Mouse (Mus musculus): Measurements from ENCODE around the gene Efhd2. TPM values are rescaled to one million over a fixed set of nuclear protein-coding genes. Genes with fewer than 3 reads are reported as not detected.
A peak's percentile ranks its signal among the peaks of the same experiment; 100 is the strongest.

Gene Efhd2
- polyA plus RNA-seq, 1 experiment from 2014 or later = 111 TPM

GRCm38 (mm10) chr4:141809850-141810464 is 64.8 kb downstream of the Efhd2 start:
- ATAC-seq (ENCODE audit: low FRiP score, low TSS enrichment) (peak; percentile 56), DNase-seq (ENCODE audit: low spot score) (peak; percentile 68)
- no peak overlapping the region for H3K27ac ChIP-seq (replicated peaks)
- TF ChIP-seq CTCF (IDR thresholded peaks at IDR 0.05; ENCODE audit: low read depth) = peak; percentile 82
- no peak for TF ChIP-seq EP300 (optimal IDR thresholded peaks at IDR 0.05)
- H3K4me2 ChIP-seq (replicated peaks; ENCODE audit: low read depth) = no peak overlapping the region
- H3K9me3 ChIP-seq (ENCODE audit: control insufficient read depth, low read length) = no peaks in the 10 kb centered on the region
- WGBS = 75% methylated on average over 8 of the region's 8 CpGs
- H3K27me3 ChIP-seq (ENCODE audit: control insufficient read depth, insufficient read depth, low read length) = no peaks in the 10 kb centered on the region
- no peak overlapping the region for H3K4me3 ChIP-seq (ENCODE audit: low read depth, low read length)
- H3K36me3 ChIP-seq (ENCODE audit: control insufficient read depth, insufficient read depth, low read length) = peaks cover 51% of the 10 kb centered on the region
- H3K9ac ChIP-seq (ENCODE audit: low read length) = no peak overlapping the region
- H3K4me1 ChIP-seq (replicated peaks; ENCODE audit: control insufficient read depth, insufficient read depth) = no peaks in the 10 kb centered on the region

Other genes starting within 250 kb of the Efhd2 start
- 3.5 and 4.3 TPM in 2 replicates for gene Plekhm2, start 210.0 kb downstream of the Efhd2 start, polyA plus RNA-seq (2015; fragmentation: Nextera tagmentation; extraction: Ambion mirVana)
- gene Rsc1a1, start 189.3 kb downstream of the Efhd2 start, polyA plus RNA-seq (2015; fragmentation: Nextera tagmentation; extraction: Ambion mirVana) = not detected in 2 replicates
- 14.4 TPM in 2 replicates for gene Ddi2, start 151.5 kb downstream of the Efhd2 start, polyA plus RNA-seq (2015; fragmentation: Nextera tagmentation; extraction: Ambion mirVana)
- 0.13 and 0.34 TPM in 2 replicates for gene Agmat, start 128.2 kb downstream of the Efhd2 start, polyA plus RNA-seq (2015; fragmentation: Nextera tagmentation; extraction: Ambion mirVana)
- 2.9 and 3.1 TPM in 2 replicates for gene Dnajc16, start 84.0 kb downstream of the Efhd2 start, polyA plus RNA-seq (2015; fragmentation: Nextera tagmentation; extraction: Ambion mirVana)
- 9.8 and 10.8 TPM in 2 replicates for gene Casp9, start 81.3 kb downstream of the Efhd2 start, polyA plus RNA-seq (2015; fragmentation: Nextera tagmentation; extraction: Ambion mirVana)
- gene Cela2a, start 48.8 kb downstream of the Efhd2 start, polyA plus RNA-seq (2015; fragmentation: Nextera tagmentation; extraction: Ambion mirVana) = 18.1 and 22.4 TPM in 2 replicates
- not detected in 2 replicates for gene Ctrc, start 28.6 kb downstream of the Efhd2 start, polyA plus RNA-seq (2015; fragmentation: Nextera tagmentation; extraction: Ambion mirVana)
- gene Fhad1, start 140.2 kb upstream of the Efhd2 start, polyA plus RNA-seq (2015; fragmentation: Nextera tagmentation; extraction: Ambion mirVana) = 4.9 and 6.0 TPM in 2 replicates
- 79.0 and 90.0 TPM in 2 replicates for gene Tmem51, start 209.4 kb upstream of the Efhd2 start, polyA plus RNA-seq (2015; fragmentation: Nextera tagmentation; extraction: Ambion mirVana)